In the genomic region with DNA sequence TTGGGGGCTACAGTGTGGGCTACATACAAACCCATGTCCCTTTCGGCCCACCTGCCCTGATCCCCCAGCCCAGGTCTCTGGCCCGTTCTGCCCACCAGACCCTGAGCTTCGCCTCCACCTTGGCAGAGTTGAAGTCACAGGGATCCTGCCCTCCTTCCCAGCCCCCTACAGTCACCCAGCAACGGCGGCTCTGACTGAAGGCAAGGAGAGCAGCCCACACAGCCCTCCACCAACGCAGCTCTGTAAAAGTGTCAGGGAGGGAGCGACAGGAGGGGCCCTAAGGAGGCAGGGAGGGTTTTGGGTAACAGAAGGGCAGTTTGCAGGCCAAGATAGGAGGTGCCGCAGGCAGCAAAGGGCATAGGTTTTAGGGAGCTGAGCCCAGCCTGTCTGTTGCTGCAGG, we compare ENCODE assay signal across 8 mouse cellular contexts. TPM values are rescaled to one million over a fixed set of nuclear protein-coding genes. Genes with fewer than 3 reads are reported as not detected.
A peak's percentile ranks its signal among the peaks of the same experiment; 100 is the strongest.
DNase-seq lines count a peak whose midpoint lies in the region; ATAC-seq and TF ChIP-seq lines count a peak whose summit lies in the region.

No protein-coding gene starts in this region.

- H3K4me1 ChIP-seq in heart, embryonic 14.5 days (ENCODE audit: control insufficient read depth in 2 of 2, insufficient read depth in 2 of 2, low read length in 2 of 2) = peaks cover 13 to 29% of the 10 kb centered on the region in 2 experiments; a peak in 3 of 4 replicates
- H3K4me1 ChIP-seq in forebrain, embryonic 10.5 days = peaks cover 83% of the 10 kb centered on the region
- H3K4me1 ChIP-seq in liver, embryonic 12.5 days = peaks cover 78% of the 10 kb centered on the region

- H3K9ac ChIP-seq in heart, embryonic 14.5 days (ENCODE audit: low read length) = peak overlapping the region; percentile 85
- H3K9ac ChIP-seq in liver, embryonic 12.5 days = peak overlapping the region; percentile 85

- H3K36me3 ChIP-seq in heart, embryonic 14.5 days (ENCODE audit: control insufficient read depth, insufficient read depth, low read length) = peaks cover 22% of the 10 kb centered on the region
- H3K36me3 ChIP-seq in C2C12 (ENCODE audit: control insufficient read depth, insufficient read depth) = peaks cover 16% of the 10 kb centered on the region
- H3K36me3 ChIP-seq in forebrain, embryonic 10.5 days (replicated peaks) = peaks cover 41% of the 10 kb centered on the region
- H3K36me3 ChIP-seq in liver, embryonic 12.5 days = peaks cover 41% of the 10 kb centered on the region

- no peak for DNase-seq in heart, postnatal 10 days
- no peak for DNase-seq in forebrain, embryonic 10.5 days (ENCODE audit: extremely low spot score, low spot score)
- DNase-seq in MN1 (ENCODE audit: low spot score) = no peak
- no peak for DNase-seq in right cerebral cortex, postnatal 25 days
- DNase-seq in testis, postnatal 14 days (ENCODE audit: low spot score) = no peak

- H3K9me3 ChIP-seq in heart, embryonic 14.5 days (ENCODE audit: control insufficient read depth, low read length) = no peaks in the 10 kb centered on the region
- H3K9me3 ChIP-seq in forebrain, embryonic 10.5 days = no peaks in the 10 kb centered on the region
- no peaks in the 10 kb centered on the region for H3K9me3 ChIP-seq in liver, embryonic 12.5 days (replicated peaks)

- no peak overlapping the region for H3K4me3 ChIP-seq in heart, embryonic 14.5 days (ENCODE audit: control insufficient read depth in 1 of 2, insufficient read depth in 1 of 2, low read depth in 1 of 2, low read length in 2 of 2)
- H3K4me3 ChIP-seq in C2C12 (ENCODE audit: insufficient read depth, poor library complexity, severe bottlenecking) = peak overlapping the region; percentile 52
- H3K4me3 ChIP-seq in forebrain, embryonic 10.5 days = peak overlapping the region; percentile 66
- H3K4me3 ChIP-seq in liver, embryonic 12.5 days = peak overlapping the region; percentile 75

- H3K79me2 ChIP-seq in C2C12 (ENCODE audit: control insufficient read depth, insufficient read depth) = peaks cover 24% of the 10 kb centered on the region

- no peak overlapping the region for H3K27ac ChIP-seq in heart, embryonic 14.5 days (replicated peaks in 1 of 2; ENCODE audit: control insufficient read depth in 1 of 2, insufficient read depth in 1 of 2, low read depth in 2 of 2, low read length in 2 of 2)
- H3K27ac ChIP-seq in forebrain, embryonic 10.5 days = peak overlapping the region; percentile 92; the same call in 1 of the 2 replicates
- peak overlapping the region; percentile 78 for H3K27ac ChIP-seq in liver, embryonic 12.5 days

- peaks cover 19% of the 10 kb centered on the region for H3K27me3 ChIP-seq in heart, embryonic 14.5 days (ENCODE audit: control insufficient read depth, insufficient read depth, low read length)
- no peaks in the 10 kb centered on the region for H3K27me3 ChIP-seq in C2C12 (ENCODE audit: control insufficient read depth, insufficient read depth, insufficient read length)
- peaks cover 76% of the 10 kb centered on the region for H3K27me3 ChIP-seq in forebrain, embryonic 10.5 days (ENCODE audit: poor library complexity, severe bottlenecking)
- H3K27me3 ChIP-seq in liver, embryonic 12.5 days (replicated peaks) = peaks cover 22% of the 10 kb centered on the region

- peaks cover 10% of the 10 kb centered on the region for H3K79me3 ChIP-seq in C2C12 (ENCODE audit: low read depth)

- no peak for ATAC-seq in heart, embryonic 14.5 days (ENCODE audit: insufficient number of reproducible peaks, insufficient read depth, low FRiP score, low read depth)
- ATAC-seq in liver, embryonic 12.5 days = no peak

- no peak for TF ChIP-seq CTCF in C2C12 (IDR thresholded peaks at IDR 0.05; ENCODE audit: control insufficient read depth, insufficient read depth, insufficient read length)

- H3K4me2 ChIP-seq in heart, embryonic 14.5 days (ENCODE audit: low read length) = peak overlapping the region; percentile 84; the same call in 1 of the 2 replicates
- H3K4me2 ChIP-seq in liver, embryonic 12.5 days = peak overlapping the region; percentile 93

- WGBS in heart, embryonic 14.5 days = 58% methylated on average over 8 of the region's 8 CpGs
- 77% methylated on average over 8 of the region's 8 CpGs for WGBS in forebrain, embryonic 10.5 days
- 52% methylated on average over 8 of the region's 8 CpGs for WGBS in liver, embryonic 12.5 days (ENCODE audit: insufficient replicate concordance)

- H3ac ChIP-seq in C2C12 (ENCODE audit: control insufficient read depth, insufficient read length, low read depth) = peak overlapping the region; percentile 33

- intact Hi-C loops in heart, postnatal 10 days (cut with DNase I) = no loop called here

TF ChIP-seq in C2C12, 6 proteins besides CTCF, POLR2A, EP300 and RAD21:
- TF ChIP-seq MAX (IDR thresholded peaks at IDR 0.05) = no peak
- TF ChIP-seq FOSL1 (IDR thresholded peaks at IDR 0.05; ENCODE audit: insufficient read depth, low read length, poor library complexity, severe bottlenecking) = no peak
- TF ChIP-seq MYOG (IDR thresholded peaks at IDR 0.05; ENCODE audit: control insufficient read depth, extremely low read depth, insufficient read length) = no peak
- no peak for TF ChIP-seq MYOD1 (IDR thresholded peaks at IDR 0.05; ENCODE audit: control insufficient read depth, insufficient read length, low read depth)
- TF ChIP-seq USF1 (IDR thresholded peaks at IDR 0.05; ENCODE audit: low read depth) = no peak
- TF ChIP-seq CEBPB (IDR thresholded peaks at IDR 0.05; ENCODE audit: low read depth) = no peak

RNA-seq across cellular contexts. Expression of a gene that starts 14.0 kb away (rescaled TPM):
- polyA plus RNA-seq in heart, embryonic 14.5 days (2014; fragmentation: Nextera tagmentation; extraction: Ambion mirVana) = 6.7 and 9.4 TPM in 2 replicates
- 1 to 10 TPM; 7.9 to 9.3 TPM for total RNA-seq in heart, postnatal 10 days (2021)
- polyA plus RNA-seq in C2C12 (2012; fragmentation: generic; extraction: Trizol) = 32.5 TPM
- polyA plus RNA-seq in forebrain, embryonic 10.5 days (2016; fragmentation: Nextera tagmentation; extraction: Ambion mirVana) = 12.0 and 14.9 TPM in 2 replicates
- 9.8 and 10.4 TPM in 2 replicates for polyA plus RNA-seq in liver, embryonic 12.5 days (2016; fragmentation: Nextera tagmentation; extraction: Ambion mirVana)

RNA-seq across cellular contexts. Expression of a gene that starts 14.3 kb away (rescaled TPM):
- 23.1 and 26.7 TPM in 2 replicates for polyA plus RNA-seq in heart, embryonic 14.5 days (2014; fragmentation: Nextera tagmentation; extraction: Ambion mirVana)
- total RNA-seq in heart, postnatal 10 days (2021) = 10 to 100 TPM; 37.1 to 40.2 TPM
- polyA plus RNA-seq in C2C12 (2012; fragmentation: generic; extraction: Trizol) = 71.7 TPM
- 67.1 and 69.2 TPM in 2 replicates for polyA plus RNA-seq in forebrain, embryonic 10.5 days (2016; fragmentation: Nextera tagmentation; extraction: Ambion mirVana)
- 23.3 and 27.3 TPM in 2 replicates for polyA plus RNA-seq in liver, embryonic 12.5 days (2016; fragmentation: Nextera tagmentation; extraction: Ambion mirVana)

RNA-seq across cellular contexts. Expression of a gene that starts 17.4 kb away (rescaled TPM):
- polyA plus RNA-seq in heart, embryonic 14.5 days (2014; fragmentation: Nextera tagmentation; extraction: Ambion mirVana) = 0.09 TPM in 1 of 2 replicates, not detected in the other
- under 1 TPM in 1 of 2 experiments, not detected in 1; 0.53 TPM for total RNA-seq in heart, postnatal 10 days (2021)
- 29.3 TPM for polyA plus RNA-seq in C2C12 (2012; fragmentation: generic; extraction: Trizol)
- polyA plus RNA-seq in forebrain, embryonic 10.5 days (2016; fragmentation: Nextera tagmentation; extraction: Ambion mirVana) = 0.12 TPM in 1 of 2 replicates, not detected in the other
- 0.18 and 0.22 TPM in 2 replicates for polyA plus RNA-seq in liver, embryonic 12.5 days (2016; fragmentation: Nextera tagmentation; extraction: Ambion mirVana)

RNA-seq across cellular contexts. Expression of a gene that starts 30.1 kb away (rescaled TPM):
- polyA plus RNA-seq in heart, embryonic 14.5 days (2014; fragmentation: Nextera tagmentation; extraction: Ambion mirVana) = 44.0 and 47.4 TPM in 2 replicates
- 10 to 100 TPM; 32.0 to 39.7 TPM for total RNA-seq in heart, postnatal 10 days (2021)
- 86.8 TPM for polyA plus RNA-seq in C2C12 (2012; fragmentation: generic; extraction: Trizol)
- 30.8 and 34.3 TPM in 2 replicates for polyA plus RNA-seq in forebrain, embryonic 10.5 days (2016; fragmentation: Nextera tagmentation; extraction: Ambion mirVana)
- polyA plus RNA-seq in liver, embryonic 12.5 days (2016; fragmentation: Nextera tagmentation; extraction: Ambion mirVana) = 52.2 and 52.7 TPM in 2 replicates

RNA-seq across cellular contexts. Expression of a gene that starts 36.4 kb away (rescaled TPM):
- polyA plus RNA-seq in heart, embryonic 14.5 days (2014; fragmentation: Nextera tagmentation; extraction: Ambion mirVana) = 24.1 and 25.7 TPM in 2 replicates
- total RNA-seq in heart, postnatal 10 days (2021) = 10 to 100 TPM; 37.3 to 38.9 TPM
- polyA plus RNA-seq in C2C12 (2012; fragmentation: generic; extraction: Trizol) = 14.4 TPM
- polyA plus RNA-seq in forebrain, embryonic 10.5 days (2016; fragmentation: Nextera tagmentation; extraction: Ambion mirVana) = 10.5 and 12.2 TPM in 2 replicates
- polyA plus RNA-seq in liver, embryonic 12.5 days (2016; fragmentation: Nextera tagmentation; extraction: Ambion mirVana) = 3.3 and 3.9 TPM in 2 replicates

Comparison
In these comparisons a context has a peak if more than half of its experiments do, and no peak if none do; other contexts are left out.
1. H3K27ac ChIP-seq: peak in forebrain, embryonic 10.5 days (single experiment) and liver, embryonic 12.5 days (single experiment); none in heart, embryonic 14.5 days (0 of 2).
2. H3K4me3 ChIP-seq: peak in C2C12 (single experiment), forebrain, embryonic 10.5 days (single experiment) and liver, embryonic 12.5 days (single experiment); none in heart, embryonic 14.5 days (0 of 2).
3. RNA of a gene that starts 17.4 kb away (polyA plus RNA-seq): 29.3 TPM in C2C12 (single experiment); 0.18 to 0.22 TPM in liver, embryonic 12.5 days, 0.12 TPM in forebrain, embryonic 10.5 days and 0.09 TPM in heart, embryonic 14.5 days; every median in the first group is over 10 times any median in the second.